Comparison of ENCODE assay signal across 16 mouse cellular contexts in genomic region chr5:107294041-107294440, GRCm38 (mm10).
"Had no signal": no experiment of that assay in that cellular context is flagged by ENCODE, and none has a peak within 500 bp of the region (broad histone marks: within the 10 kb centered on the region; RNA-seq: fewer than 3 reads in every experiment).

No protein-coding gene starts in this region.

- H3K27ac ChIP-seq: neural tube, embryonic 13.5 days; neural tube, embryonic 15.5 days; stomach, embryonic 15.5 days; stomach, postnatal 0 days had no signal

- H3K4me2 ChIP-seq: neural tube, embryonic 13.5 days; neural tube, embryonic 15.5 days; stomach, embryonic 15.5 days had no signal

- H3K9ac ChIP-seq: neural tube, embryonic 13.5 days; neural tube, embryonic 15.5 days; stomach, embryonic 15.5 days had no signal

- H3K9me3 ChIP-seq: neural tube, embryonic 13.5 days; neural tube, embryonic 15.5 days; stomach, embryonic 15.5 days had no signal

- H3K4me3 ChIP-seq: neural tube, embryonic 13.5 days; neural tube, embryonic 15.5 days; stomach, embryonic 15.5 days had no signal

- H3K27me3 ChIP-seq: stomach, embryonic 15.5 days had no signal

- H3K36me3 ChIP-seq: neural tube, embryonic 13.5 days; neural tube, embryonic 15.5 days; stomach, embryonic 15.5 days had no signal

- DNase-seq: retina, postnatal 1 day; right cerebral cortex, adult 18-20 months; right cerebral cortex, postnatal 14 days; right cerebral cortex, postnatal 25 days; right cerebral cortex, postnatal 4 days; spleen, adult 18-20 months; thymus, adult 18-20 months; thymus, adult 2 months; thymus, postnatal 14 days; thymus, postnatal 25 days; thymus, postnatal 36 days; thymus, postnatal 4 days had no signal
